Mouse (Mus musculus) neutrophil, adult 65 days (primary cell): ENCODE measurements around the gene Gm42372. TPM values are rescaled to one million over a fixed set of nuclear protein-coding genes. Genes with fewer than 3 reads are reported as not detected.

ENCODE experiments used
- total RNA-seq: library from RNA; stranded (reverse); gene quantifications from 2 replicates; pipeline ENCODE4 v1.2.4, GENCODE M21; 2023

Gm42372 gene
- total RNA-seq, result 0.23 TPM in 1 of 2 replicates, not detected in the other

GRCm38 (mm10) chr7:16982859-16983568, at the start of gene Gm42372:
Gm42372 (plus strand) TSS chr7:16983086.

GRCm38 (mm10) chr7:16944061-16944807, 38.7 kb upstream of the Gm42372 start, which contains the start of gene Pnmal2:
Pnmal2 (plus strand) TSS chr7:16944682.

GRCm38 (mm10) chr7:16959539-16960187, 23.2 kb upstream of the Gm42372 start, which contains the start of gene Pnmal1:
Pnmal1 (plus strand) TSS chr7:16959679.

GRCm38 (mm10) chr7:16992451-16992807, 9.5 kb downstream of the Gm42372 start, which contains the start of gene Ccdc8:
Ccdc8 (plus strand) TSS chr7:16992708.

GRCm38 (mm10) chr7:17027588-17028343, 44.9 kb downstream of the Gm42372 start, which contains the start of gene Ppp5c:
Ppp5c (minus strand) TSS chr7:17027924.

Other genes starting within 250 kb of the Gm42372 start
- gene Ap2s1, start 244.7 kb upstream of the Gm42372 start, total RNA-seq, result 135 and 156 TPM in 2 replicates
- gene Slc1a5, start 201.7 kb upstream of the Gm42372 start, total RNA-seq, result 34.0 and 39.3 TPM in 2 replicates
- 62.7 and 95.2 TPM in 2 replicates for gene Strn4, start 167.2 kb upstream of the Gm42372 start, total RNA-seq
- gene Fkrp, start 166.4 kb upstream of the Gm42372 start, total RNA-seq, result 12.1 and 12.7 TPM in 2 replicates
- gene Prkd2, start 140.2 kb upstream of the Gm42372 start, total RNA-seq, result 49.9 and 56.7 TPM in 2 replicates
- not detected in 2 replicates for gene Dact3, start 107.8 kb upstream of the Gm42372 start, total RNA-seq
- not detected in 2 replicates for gene Gng8, start 91.3 kb upstream of the Gm42372 start, total RNA-seq
- 21.1 and 23.1 TPM in 2 replicates for gene Ptgir, start 76.6 kb upstream of the Gm42372 start, total RNA-seq
- gene Calm3, start 59.0 kb upstream of the Gm42372 start, total RNA-seq, result 191 and 202 TPM in 2 replicates
- not detected in 2 replicates for gene Pnmal2, start 38.4 kb upstream of the Gm42372 start, total RNA-seq
- not detected in 2 replicates for gene Pnmal1, start 23.4 kb upstream of the Gm42372 start, total RNA-seq
- gene Ccdc8, start 9.6 kb downstream of the Gm42372 start, total RNA-seq, result 0.25 and 0.39 TPM in 2 replicates
- gene Ppp5c, start 44.8 kb downstream of the Gm42372 start, total RNA-seq, result 36.9 and 38.7 TPM in 2 replicates
- gene Hif3a, start 79.3 kb downstream of the Gm42372 start, total RNA-seq, result 0.06 and 0.07 TPM in 2 replicates
- gene Psg16, start 91.0 kb downstream of the Gm42372 start, total RNA-seq, result 0.23 TPM in 1 of 2 replicates, not detected in the other
- gene Ceacam3, start 167.2 kb downstream of the Gm42372 start, total RNA-seq, result not detected in 2 replicates
- gene Psg29, start 220.4 kb downstream of the Gm42372 start, total RNA-seq, result not detected in 2 replicates